Comparison of ENCODE assay signal across 8 mouse cellular contexts in genomic region chr16:92827663-92828307, GRCm38 (mm10). TPM values are rescaled to one million over a fixed set of nuclear protein-coding genes. Genes with fewer than 3 reads are reported as not detected.
DNase-seq lines count a peak whose midpoint lies in the region; TF ChIP-seq lines count a peak whose summit lies in the region.

No protein-coding gene starts in this region.

- intact Hi-C loops in heart, postnatal 10 days (cut with DNase I): loop anchor here (5.0 to 10.0 kb wide), 2 partner anchors 307 to 465 kb away; no protein-coding TSS in a partner anchor

- no peak overlapping the region for H3K27ac ChIP-seq in testis, adult 2 months (ENCODE audit: control insufficient read depth, insufficient read depth, low read depth, low read length)
- no peak overlapping the region for H3K27ac ChIP-seq in limb, embryonic 10.5 days

- no peaks in the 10 kb centered on the region for H3K4me1 ChIP-seq in testis, adult 2 months (ENCODE audit: control insufficient read depth, insufficient read depth, low read length)
- H3K4me1 ChIP-seq in limb, embryonic 10.5 days: peaks cover 21% of the 10 kb centered on the region

- no peaks in the 10 kb centered on the region for H3K27me3 ChIP-seq in testis, adult 2 months (ENCODE audit: control insufficient read depth, insufficient read depth, low read length)
- peaks cover 25% of the 10 kb centered on the region for H3K27me3 ChIP-seq in limb, embryonic 10.5 days (ENCODE audit: low read depth, poor library complexity, severe bottlenecking)

- no peak overlapping the region for H3K4me3 ChIP-seq in testis, adult 2 months (ENCODE audit: control insufficient read depth, low read depth, low read length)
- H3K4me3 ChIP-seq in limb, embryonic 10.5 days: no peak overlapping the region

- TF ChIP-seq POLR2A in testis, adult 2 months (IDR thresholded peaks at IDR 0.05; ENCODE audit: control insufficient read depth, low read depth, low read length): no peak

- H3K36me3 ChIP-seq in testis, adult 2 months (ENCODE audit: control insufficient read depth, insufficient read depth, low read length): no peaks in the 10 kb centered on the region
- no peaks in the 10 kb centered on the region for H3K36me3 ChIP-seq in limb, embryonic 10.5 days

- 61% methylated on average over 7 of the region's 7 CpGs for WGBS in limb, embryonic 10.5 days

- DNase-seq in heart, postnatal 10 days: peak; percentile 48 to 60
- DNase-seq in heart, adult 9 months (ENCODE audit: low spot score in 2 of 2): no peak
- no peak for DNase-seq in testis, postnatal 14 days (ENCODE audit: low spot score)
- DNase-seq in limb, embryonic 10.5 days (ENCODE audit: low spot score): peak; percentile 44
- no peak for DNase-seq in urinary bladder, postnatal 10 days (ENCODE audit: low spot score)
- no peak for DNase-seq in right cerebral cortex, postnatal 14 days
- DNase-seq in kidney, adult 9 months: no peak

- TF ChIP-seq CTCF in testis, adult 2 months (IDR thresholded peaks at IDR 0.05; ENCODE audit: control insufficient read depth, insufficient read depth, insufficient replicate concordance, low read depth, low read length): peak; percentile 32; the same call in 1 of the 2 replicates

- no peaks in the 10 kb centered on the region for H3K9me3 ChIP-seq in limb, embryonic 10.5 days (replicated peaks)

RNA-seq across cellular contexts. Expression of gene Runx1, which starts 1.8 kb away (rescaled TPM):
- total RNA-seq in heart, postnatal 10 days (2021): 1 to 10 TPM; 1.4 to 1.7 TPM
- 0.38 and 0.62 TPM in 2 replicates for polyA plus RNA-seq in testis, adult 2 months (2012; rRNA removed)
- polyA plus RNA-seq in limb, embryonic 10.5 days (2016; fragmentation: Nextera tagmentation; extraction: Ambion mirVana): 1.2 TPM in 2 replicates

Comparison
In these comparisons a context has a peak if more than half of its experiments do, and no peak if none do; other contexts are left out.
1. DNase-seq: peak in heart, postnatal 10 days (2 of 2) and limb, embryonic 10.5 days (single experiment); none in heart, adult 9 months (0 of 2), testis, postnatal 14 days (single experiment), urinary bladder, postnatal 10 days (single experiment), right cerebral cortex, postnatal 14 days (single experiment) and kidney, adult 9 months (single experiment).